Mouse (Mus musculus): Measurements from ENCODE around the gene Zeb2. TPM values are rescaled to one million over a fixed set of nuclear protein-coding genes. Genes with fewer than 3 reads are reported as not detected.

Gene Zeb2
- polyA plus RNA-seq, 1 experiment from 2014 or later, result 28.0 TPM

DNA sequence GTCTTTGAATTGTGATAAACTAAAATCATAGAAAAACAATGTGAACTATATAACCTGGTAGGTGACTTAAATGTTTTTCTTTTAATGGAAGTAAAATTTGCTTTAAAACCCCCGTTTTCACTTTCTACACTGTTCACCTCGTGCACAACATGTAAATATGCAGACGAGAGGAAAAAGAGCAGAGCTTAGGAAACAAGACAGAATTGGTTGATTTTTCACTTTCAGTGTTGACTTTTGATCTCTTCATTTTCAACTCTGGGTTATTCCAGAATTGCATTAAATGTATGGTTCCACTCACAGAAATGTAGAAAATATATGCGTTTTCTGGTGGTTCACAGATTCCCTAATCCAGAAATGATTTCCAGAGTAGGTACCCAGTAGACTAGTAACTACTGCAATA is 57.6 kb downstream of the Zeb2 start:
- Histone ChIP-seq H3K4me3 (no peak overlapping the region), H3K9ac (no peak overlapping the region), H3K4me2 (no peak overlapping the region), H3K36me3 (no peaks in the 10 kb centered on the region; the same call in 1 of the 2 replicates), H3K27ac (ENCODE audit: poor library complexity, severe bottlenecking) (no peak overlapping the region), H3K9me3 (replicated peaks) (no peaks in the 10 kb centered on the region), H3K4me1 (replicated peaks) (peaks cover 65% of the 10 kb centered on the region), H3K27me3 (replicated peaks) (no peaks in the 10 kb centered on the region)
- WGBS, result 87% methylated on average over 4 of the region's 4 CpGs
- ATAC-seq (ENCODE audit: insufficient number of reproducible peaks, low FRiP score), result no peak

DNA sequence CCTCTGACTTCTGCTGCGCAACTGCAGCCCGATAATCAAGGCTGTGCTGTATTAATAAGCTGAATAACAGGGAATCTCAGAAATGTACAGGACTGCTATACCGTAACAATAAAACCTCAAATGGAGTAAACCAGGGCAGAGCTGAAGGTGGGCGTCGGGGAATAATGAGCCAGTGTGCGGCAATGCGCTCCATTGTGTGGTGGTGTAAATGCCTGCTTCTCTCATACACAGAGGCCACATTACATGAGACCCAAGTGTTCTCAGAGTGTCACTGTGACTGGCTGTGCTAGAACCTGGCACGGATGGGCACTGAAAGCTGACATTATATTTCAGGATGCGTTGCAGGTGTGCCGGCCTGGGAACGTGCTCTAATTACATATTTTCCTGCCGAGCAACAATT is 58.2 kb downstream of the Zeb2 start:
- 92% methylated on average over 12 of the region's 12 CpGs for WGBS
- no peaks in the 10 kb centered on the region for H3K27me3 ChIP-seq (replicated peaks)
- no peak overlapping the region for H3K4me2 ChIP-seq
- ATAC-seq (ENCODE audit: insufficient number of reproducible peaks, low FRiP score), result no peak
- no peaks in the 10 kb centered on the region; the same call in 1 of the 2 replicates for H3K36me3 ChIP-seq
- H3K27ac ChIP-seq (ENCODE audit: poor library complexity, severe bottlenecking), result no peak overlapping the region
- no peaks in the 10 kb centered on the region for H3K9me3 ChIP-seq (replicated peaks)
- no peak overlapping the region for H3K9ac ChIP-seq
- peaks cover 71% of the 10 kb centered on the region for H3K4me1 ChIP-seq (replicated peaks)
- H3K4me3 ChIP-seq, result no peak overlapping the region

DNA sequence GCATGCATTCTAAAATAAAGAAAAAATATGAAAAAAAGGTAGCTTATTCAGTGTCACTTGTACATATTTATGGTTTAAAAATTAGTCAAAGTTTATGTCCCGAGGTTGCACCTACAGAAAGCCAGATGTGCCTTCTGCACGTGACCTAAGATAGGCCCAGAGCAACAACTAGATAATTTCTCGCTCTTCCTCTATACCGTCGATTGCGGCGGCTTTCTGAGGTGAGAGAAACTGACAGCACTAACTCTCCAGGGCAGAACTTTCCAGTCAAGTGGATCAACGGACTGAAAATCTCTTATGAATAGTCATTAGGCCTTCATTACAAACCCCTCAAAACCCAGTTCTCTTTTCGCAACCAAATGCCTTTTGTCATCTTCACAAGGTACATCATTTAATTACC is 59.0 kb downstream of the Zeb2 start:
- no peaks in the 10 kb centered on the region; the same call in 1 of the 2 replicates for H3K36me3 ChIP-seq
- no peaks in the 10 kb centered on the region for H3K27me3 ChIP-seq (replicated peaks)
- no peak overlapping the region for H3K9ac ChIP-seq
- H3K9me3 ChIP-seq (replicated peaks), result no peaks in the 10 kb centered on the region
- no peak overlapping the region for H3K4me2 ChIP-seq
- 65% methylated on average over 9 of the region's 9 CpGs for WGBS
- no peak overlapping the region for H3K4me3 ChIP-seq
- H3K4me1 ChIP-seq (replicated peaks), result peaks cover 66% of the 10 kb centered on the region
- peak; percentile 57; the same call in 1 of the 2 replicates for ATAC-seq (ENCODE audit: insufficient number of reproducible peaks, low FRiP score)
- H3K27ac ChIP-seq (ENCODE audit: poor library complexity, severe bottlenecking), result no peak overlapping the region

DNA sequence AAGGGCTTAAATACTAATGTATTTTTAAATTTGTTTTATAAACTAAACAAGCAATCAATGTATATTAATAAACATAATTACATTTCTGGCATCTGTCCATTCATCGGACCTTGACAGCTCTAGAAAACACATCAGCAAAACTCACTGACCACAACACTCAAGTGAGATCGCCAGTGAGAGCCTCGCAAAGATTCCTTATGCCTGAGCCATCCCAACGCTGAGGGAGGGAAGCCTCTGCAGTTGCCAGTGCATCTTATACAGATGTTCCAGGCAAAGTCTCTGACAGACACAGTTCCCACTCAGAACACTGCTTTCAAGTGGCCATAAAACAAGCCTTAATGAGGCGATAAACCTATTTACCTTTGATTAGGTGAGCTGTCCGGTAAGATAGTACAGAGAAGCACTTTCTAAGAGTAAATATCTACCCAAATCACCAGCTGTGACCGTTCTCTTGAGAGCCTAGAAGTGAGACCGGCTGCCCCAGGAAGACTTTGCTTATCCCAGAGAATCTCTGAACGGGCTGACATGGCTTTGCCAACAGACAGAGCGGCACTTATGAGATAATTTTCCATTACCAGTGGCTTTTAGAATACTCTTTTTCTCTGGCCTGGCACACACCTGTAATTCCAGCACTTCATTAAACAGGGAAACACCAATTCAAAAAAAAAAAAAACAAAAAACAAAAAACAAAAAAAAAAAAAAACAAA is 60.2 kb downstream of the Zeb2 start:
- Histone ChIP-seq H3K4me2 (no peak overlapping the region), H3K4me1 (replicated peaks) (peaks cover 67% of the 10 kb centered on the region), H3K9me3 (replicated peaks) (no peaks in the 10 kb centered on the region), H3K27me3 (replicated peaks) (no peaks in the 10 kb centered on the region), H3K36me3 (no peaks in the 10 kb centered on the region; the same call in 1 of the 2 replicates), H3K9ac (0 out of 2 replicates have a peak overlapping the region, but pooled peaks have one; percentile 4), H3K4me3 (no peak overlapping the region), H3K27ac (ENCODE audit: poor library complexity, severe bottlenecking) (0 out of 2 replicates have a peak overlapping the region, but pooled peaks have one; percentile 3)
- 48% methylated on average over 10 of the region's 10 CpGs for WGBS
- no peak for ATAC-seq (ENCODE audit: insufficient number of reproducible peaks, low FRiP score)

DNA sequence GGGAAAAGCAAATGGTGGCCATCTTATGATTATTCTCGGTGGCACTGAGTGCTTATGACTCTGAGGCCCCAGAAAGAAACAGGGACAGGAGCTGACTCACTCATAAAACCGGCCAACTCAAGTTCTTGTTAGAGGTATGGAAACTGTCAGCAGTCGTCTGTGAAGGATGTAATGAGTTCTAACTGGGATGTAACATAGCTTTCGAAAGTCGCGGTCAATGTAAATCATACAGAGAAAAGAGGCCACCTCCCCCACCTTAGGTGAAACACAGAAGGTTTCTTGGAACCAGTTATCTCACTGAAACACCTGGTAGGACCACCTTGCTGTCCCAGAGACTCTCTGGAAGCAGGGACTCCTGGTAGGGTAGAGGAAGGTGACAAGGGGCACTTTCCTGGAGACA is 61.3 kb downstream of the Zeb2 start:
- ATAC-seq (ENCODE audit: insufficient number of reproducible peaks, low FRiP score), result peak; percentile 55
- Histone ChIP-seq H3K27ac (ENCODE audit: poor library complexity, severe bottlenecking) (peak overlapping the region; percentile 59; the same call in 1 of the 2 replicates), H3K9me3 (replicated peaks) (no peaks in the 10 kb centered on the region), H3K27me3 (replicated peaks) (no peaks in the 10 kb centered on the region), H3K4me2 (no peak overlapping the region), H3K4me1 (replicated peaks) (peaks cover 58% of the 10 kb centered on the region), H3K4me3 (no peak overlapping the region), H3K36me3 (no peaks in the 10 kb centered on the region; the same call in 1 of the 2 replicates), H3K9ac (no peak overlapping the region)
- WGBS, result 48% methylated on average over 6 of the region's 6 CpGs

DNA sequence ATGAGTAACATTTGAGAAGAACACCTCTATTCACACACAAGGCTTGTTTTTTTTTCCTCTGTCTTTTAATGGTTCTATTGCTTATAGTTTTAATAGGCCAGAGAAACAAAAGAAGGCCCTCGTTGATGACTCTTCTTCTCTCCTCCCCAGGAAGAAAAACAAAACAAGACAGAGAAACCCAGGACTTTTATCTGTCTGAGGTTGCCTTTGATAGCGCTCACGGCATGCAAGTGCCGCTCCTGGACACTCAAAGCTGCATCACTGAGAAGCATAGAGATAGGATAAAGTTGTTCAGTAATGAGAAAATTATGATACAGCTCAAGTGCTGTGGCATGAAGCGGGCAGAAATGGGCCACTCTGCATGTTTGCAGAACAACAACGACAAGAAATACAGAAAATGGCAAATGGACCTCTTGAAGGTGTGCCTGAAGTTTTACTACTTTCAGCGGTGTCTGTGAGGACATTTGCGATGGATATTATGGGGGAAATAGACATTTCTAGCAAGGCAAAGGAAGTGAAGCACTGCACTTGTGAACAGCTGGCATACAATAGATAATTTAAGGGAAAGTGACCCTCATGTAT is 62.1 kb downstream of the Zeb2 start:
- 43% methylated on average over 8 of the region's 8 CpGs for WGBS
- Histone ChIP-seq H3K4me2 (peak overlapping the region; percentile 15), H3K27ac (ENCODE audit: poor library complexity, severe bottlenecking) (peak overlapping the region; percentile 59; the same call in 1 of the 2 replicates), H3K9ac (no peak overlapping the region), H3K9me3 (replicated peaks) (no peaks in the 10 kb centered on the region), H3K27me3 (replicated peaks) (no peaks in the 10 kb centered on the region), H3K4me3 (no peak overlapping the region), H3K4me1 (replicated peaks) (peaks cover 50% of the 10 kb centered on the region), H3K36me3 (no peaks in the 10 kb centered on the region; the same call in 1 of the 2 replicates)
- peak; percentile 56 for ATAC-seq (ENCODE audit: insufficient number of reproducible peaks, low FRiP score)

DNA sequence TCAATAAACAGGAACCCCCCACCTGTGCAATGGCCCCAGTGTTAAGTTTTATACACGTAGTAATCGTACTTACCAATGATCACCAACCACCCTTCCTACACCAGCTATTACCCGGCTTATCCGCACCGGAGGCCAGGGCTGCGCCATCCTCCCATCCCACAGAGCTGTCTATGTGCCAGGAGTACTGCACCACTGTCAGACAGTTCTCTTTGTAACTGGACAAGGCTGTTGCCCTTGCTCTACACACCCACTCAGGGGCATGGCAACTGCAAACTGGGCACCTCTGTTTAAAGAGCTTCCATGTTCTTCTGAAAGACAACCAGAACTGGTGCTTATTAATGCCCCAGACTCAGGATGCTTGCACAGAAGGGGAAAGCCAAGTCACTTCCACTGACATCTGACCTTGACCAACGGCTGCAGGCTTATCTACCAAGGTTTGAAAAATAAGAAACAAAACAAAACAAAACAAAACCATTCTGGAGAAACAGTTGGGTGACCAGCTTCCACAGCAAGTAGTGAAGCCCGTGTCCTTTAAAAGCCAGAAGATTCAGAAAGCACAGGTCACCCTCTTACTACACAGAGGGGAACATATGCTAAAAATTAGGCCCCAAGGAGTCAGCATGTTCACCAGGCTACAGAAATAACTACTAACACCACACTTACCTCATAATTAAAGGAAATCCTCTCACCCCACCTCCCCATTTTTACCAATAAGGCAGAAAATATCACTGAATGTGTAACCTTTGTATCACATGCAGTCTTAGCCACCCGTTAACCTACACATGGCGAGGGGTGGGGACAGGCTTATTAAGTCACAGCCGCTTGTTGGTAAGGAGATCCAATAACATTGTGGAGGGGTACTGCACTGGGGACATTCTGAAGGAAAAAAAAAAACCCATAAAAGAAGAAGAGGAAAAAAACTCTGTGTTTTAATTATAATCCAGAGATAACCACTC is 62.8 kb downstream of the Zeb2 start:
- Histone ChIP-seq H3K9ac (no peak overlapping the region), H3K9me3 (replicated peaks) (no peaks in the 10 kb centered on the region), H3K4me1 (replicated peaks) (peaks cover 49% of the 10 kb centered on the region), H3K36me3 (no peaks in the 10 kb centered on the region), H3K4me2 (no peak overlapping the region), H3K27ac (ENCODE audit: poor library complexity, severe bottlenecking) (peak overlapping the region; percentile 20), H3K4me3 (no peak overlapping the region), H3K27me3 (replicated peaks) (no peaks in the 10 kb centered on the region)
- 77% methylated on average over 11 of the region's 11 CpGs for WGBS
- ATAC-seq (ENCODE audit: insufficient number of reproducible peaks, low FRiP score), result no peak

DNA sequence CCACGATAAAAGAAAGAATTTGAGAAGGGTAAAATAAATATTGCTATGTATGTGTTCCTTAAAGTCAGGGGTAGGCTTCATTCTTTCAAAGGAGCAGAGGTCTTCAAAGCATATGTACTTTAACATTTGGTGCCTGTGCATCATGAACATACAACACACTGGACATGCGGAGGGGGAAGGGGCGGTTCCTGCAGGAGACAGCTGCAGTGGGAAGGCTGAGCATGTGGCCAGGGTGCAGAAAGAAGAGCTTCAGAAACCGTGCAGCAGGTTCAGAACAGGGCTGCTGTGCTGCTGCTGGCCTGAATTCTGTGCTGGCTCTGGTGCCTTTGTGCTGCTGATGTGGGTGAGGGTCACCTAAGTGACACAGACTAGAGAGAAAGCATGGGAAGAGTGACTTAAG is 64.6 kb downstream of the Zeb2 start:
- H3K36me3 ChIP-seq, result no peaks in the 10 kb centered on the region
- WGBS, result 59% methylated on average over 4 of the region's 4 CpGs
- no peaks in the 10 kb centered on the region for H3K9me3 ChIP-seq (replicated peaks)
- H3K9ac ChIP-seq, result no peak overlapping the region
- H3K27me3 ChIP-seq (replicated peaks), result no peaks in the 10 kb centered on the region
- 0 out of 2 replicates have a peak overlapping the region, but pooled peaks have one; percentile 2 for H3K27ac ChIP-seq (ENCODE audit: poor library complexity, severe bottlenecking)
- H3K4me1 ChIP-seq (replicated peaks), result peaks cover 44% of the 10 kb centered on the region
- H3K4me2 ChIP-seq, result no peak overlapping the region
- no peak overlapping the region for H3K4me3 ChIP-seq
- no peak for ATAC-seq (ENCODE audit: insufficient number of reproducible peaks, low FRiP score)

DNA sequence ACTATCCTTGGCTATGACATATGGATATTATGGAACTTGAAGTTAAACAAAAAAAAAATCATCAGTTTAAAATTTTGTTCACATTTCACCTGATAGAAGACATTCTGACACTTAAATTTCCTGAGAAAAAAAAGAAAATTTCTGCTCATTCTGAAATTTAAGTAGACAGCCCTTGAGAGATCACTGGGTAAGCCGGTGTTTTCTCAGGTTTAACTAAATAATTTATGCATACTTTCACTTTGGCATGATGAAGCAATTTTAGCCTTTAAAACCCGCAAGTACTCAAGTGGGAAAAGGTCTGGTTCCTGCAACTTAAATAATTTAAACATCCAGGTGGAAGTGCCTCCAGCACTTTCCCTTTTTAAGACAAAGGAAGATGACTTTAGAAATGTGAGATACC is 65.9 kb downstream of the Zeb2 start:
- no peaks in the 10 kb centered on the region for H3K9me3 ChIP-seq (replicated peaks)
- H3K27me3 ChIP-seq (replicated peaks), result no peaks in the 10 kb centered on the region
- no peak overlapping the region for H3K4me2 ChIP-seq
- 86% methylated on average over 2 of the region's 2 CpGs for WGBS
- H3K27ac ChIP-seq (ENCODE audit: poor library complexity, severe bottlenecking), result no peak overlapping the region
- H3K36me3 ChIP-seq, result no peaks in the 10 kb centered on the region
- peaks cover 45% of the 10 kb centered on the region for H3K4me1 ChIP-seq (replicated peaks)
- no peak for ATAC-seq (ENCODE audit: insufficient number of reproducible peaks, low FRiP score)
- no peak overlapping the region for H3K9ac ChIP-seq
- no peak overlapping the region for H3K4me3 ChIP-seq

DNA sequence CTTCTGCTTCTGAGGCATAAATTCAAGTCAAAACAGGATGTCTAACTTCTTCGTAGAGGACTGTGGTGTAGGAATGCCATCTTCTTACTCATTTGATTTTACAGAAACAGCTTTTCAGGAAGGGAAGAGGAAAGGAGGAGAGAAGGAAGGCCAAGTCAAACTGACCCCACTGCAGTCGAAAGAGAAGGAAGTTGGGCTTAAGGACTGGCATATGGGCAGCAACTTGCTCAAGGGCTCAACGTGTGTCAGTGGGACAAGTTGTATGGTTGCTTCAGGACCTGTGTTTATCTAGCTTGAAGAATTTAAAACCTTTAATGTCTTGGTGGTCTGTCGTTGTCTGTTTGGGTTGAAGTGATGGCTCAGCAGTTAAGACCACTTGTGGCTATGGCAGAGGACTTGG is 67.3 kb downstream of the Zeb2 start:
- Histone ChIP-seq H3K27ac (ENCODE audit: poor library complexity, severe bottlenecking) (no peak overlapping the region), H3K4me2 (no peak overlapping the region), H3K36me3 (no peaks in the 10 kb centered on the region), H3K9me3 (replicated peaks) (no peaks in the 10 kb centered on the region), H3K4me1 (replicated peaks) (peaks cover 44% of the 10 kb centered on the region), H3K9ac (no peak overlapping the region), H3K4me3 (no peak overlapping the region), H3K27me3 (replicated peaks) (no peaks in the 10 kb centered on the region)
- no peak for ATAC-seq (ENCODE audit: insufficient number of reproducible peaks, low FRiP score)
- WGBS, result 75% methylated on average over 4 of the region's 4 CpGs

DNA sequence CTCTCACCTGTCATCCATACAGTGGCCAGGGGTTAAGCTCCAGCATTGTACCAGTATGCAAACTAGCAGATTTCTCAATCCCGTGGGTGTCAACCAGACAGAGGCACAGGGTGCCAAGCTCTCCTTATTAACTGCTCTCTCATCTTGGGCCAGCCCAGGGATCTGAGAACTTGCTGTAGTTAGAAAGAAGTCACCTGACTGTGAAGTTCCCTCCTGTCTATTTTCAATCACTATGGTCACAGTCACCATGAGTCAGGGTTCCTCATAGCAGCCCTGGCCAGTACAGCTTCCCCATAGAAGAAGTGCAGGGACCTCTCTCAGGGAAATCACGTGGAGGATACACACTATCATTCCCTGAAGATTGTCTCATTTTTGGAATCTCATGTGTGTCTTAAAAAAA is 67.9 kb downstream of the Zeb2 start:
- Histone ChIP-seq H3K36me3 (no peaks in the 10 kb centered on the region), H3K9me3 (replicated peaks) (no peaks in the 10 kb centered on the region), H3K4me1 (replicated peaks) (peaks cover 44% of the 10 kb centered on the region), H3K4me2 (no peak overlapping the region), H3K27me3 (replicated peaks) (no peaks in the 10 kb centered on the region), H3K9ac (no peak overlapping the region), H3K4me3 (no peak overlapping the region), H3K27ac (ENCODE audit: poor library complexity, severe bottlenecking) (no peak overlapping the region)
- 35% methylated on average over 2 of the region's 2 CpGs for whole genome bisulfite sequencing
- peak; percentile 79 for ATAC-seq (ENCODE audit: insufficient number of reproducible peaks, low FRiP score)
